Mouse (Mus musculus) kidney, adult 18-20 months (tissue): ENCODE results near the gene Prg3.

ENCODE experiments used
- DNase-seq: peaks from one replicate; pipeline ENCODE4 v3.0.0; 2021

Gene Prg3

GRCm38 (mm10) chr2:84996376-84996775 lies 8.4 kb downstream of the Prg3 start:
- no peak for DNase-seq

GRCm38 (mm10) chr2:84999486-85000181 lies 11.6 kb downstream of the Prg3 start:
- no peak for DNase-seq

GRCm38 (mm10) chr2:85001497-85001896 lies 13.5 kb downstream of the Prg3 start:
- peak; percentile 13 for DNase-seq

GRCm38 (mm10) chr2:85002575-85002974 lies 14.6 kb downstream of the Prg3 start:
- no peak for DNase-seq

GRCm38 (mm10) chr2:85004341-85004740 lies 16.3 kb downstream of the Prg3 start:
- no peak for DNase-seq

- DNase-seq = no peak
Measured at GRCm38 (mm10) chr2:85006600-85006999, 18.6 kb downstream of the Prg3 start.

- peak; percentile 14 for DNase-seq
Measured at GRCm38 (mm10) chr2:85007729-85008128, 19.7 kb downstream of the Prg3 start.

- no peak for DNase-seq
Measured at GRCm38 (mm10) chr2:85009212-85009611, 21.2 kb downstream of the Prg3 start.

- DNase-seq = no peak
Measured at GRCm38 (mm10) chr2:85011906-85012604, 24.0 kb downstream of the Prg3 start.

GRCm38 (mm10) chr2:85012679-85013078 lies 24.7 kb downstream of the Prg3 start:
- DNase-seq = no peak

GRCm38 (mm10) chr2:85013826-85014587 lies 26.0 kb downstream of the Prg3 start:
- DNase-seq = no peak

- no peak for DNase-seq
Measured at GRCm38 (mm10) chr2:85014588-85014982, 26.6 kb downstream of the Prg3 start.

- DNase-seq = peak; percentile 22
Measured at GRCm38 (mm10) chr2:85022043-85022442, 34.0 kb downstream of the Prg3 start.

GRCm38 (mm10) chr2:85026178-85026577 lies 38.2 kb downstream of the Prg3 start:
- DNase-seq = no peak

GRCm38 (mm10) chr2:85027281-85027680 lies 39.3 kb downstream of the Prg3 start:
- no peak for DNase-seq

GRCm38 (mm10) chr2:85029897-85030296 lies 41.9 kb downstream of the Prg3 start:
- DNase-seq = no peak

- DNase-seq = no peak
Measured at GRCm38 (mm10) chr2:85030989-85031388, 43.0 kb downstream of the Prg3 start.

- no peak for DNase-seq
Measured at GRCm38 (mm10) chr2:85033121-85033520, 45.1 kb downstream of the Prg3 start.

GRCm38 (mm10) chr2:85034169-85034568 lies 46.2 kb downstream of the Prg3 start:
- DNase-seq = no peak

- no peak for DNase-seq
Measured at GRCm38 (mm10) chr2:85036507-85037046, 48.6 kb downstream of the Prg3 start.

GRCm38 (mm10) chr2:85037047-85038026 lies 49.3 kb downstream of the Prg3 start, which contains the start of the genes Ssrp1 and P2rx3:
Gene Ssrp1, plus strand, starts transcription at chr2:85037234.
Gene P2rx3, minus strand, starts transcription at chr2:85037462.
- peak; percentile 91 for DNase-seq

GRCm38 (mm10) chr2:85038336-85038735 lies 50.3 kb downstream of the Prg3 start:
- no peak for DNase-seq
